Mouse (Mus musculus) c-Kit-positive CD71-positive TER-119-negative erythroid progenitor cells, embryonic 14.5 days (primary cell): ENCODE measurements at regions not wholly inside any gene's neighbourhood (a gene's known extent, or its start where the extent isn't known, plus 50 kb on each side); places are given as distances from the start of the nearest gene placed in this dataset.
"Not testable (repeated sequence)": the region's sequence is repeated elsewhere in the genome, so short reads cannot be mapped to it uniquely, and the experiment has no call there.

Source experiments
- DNase-seq: peaks from one replicate; pipeline ENCODE4 v3.0.0-alpha.2; 2013; ENCODE audit warnings: low read depth

- no peak for DNase-seq
These were observed 176.9 kb upstream of the Gap43 start for GRCm38 (mm10) chr16:42517321-42517720.

GRCm38 (mm10) chr16:42515929-42516328 lies 175.5 kb upstream of the Gap43 start:
- DNase-seq = no peak

- DNase-seq = no peak
These were observed 164.7 kb upstream of the Gap43 start for GRCm38 (mm10) chr16:42505107-42505506.

- DNase-seq = no peak
These were observed 161.3 kb upstream of the Gap43 start for GRCm38 (mm10) chr16:42501713-42502112.

- not testable (repeated sequence) for DNase-seq
These were observed 160.7 kb upstream of the Gap43 start for GRCm38 (mm10) chr16:42501109-42501508.

GRCm38 (mm10) chr16:42499514-42499913 lies 159.1 kb upstream of the Gap43 start:
- no peak for DNase-seq

- no peak for DNase-seq
These were observed 157.9 kb upstream of the Gap43 start for GRCm38 (mm10) chr16:42498368-42498767.

- DNase-seq = no peak
These were observed 153.1 kb upstream of the Gap43 start for GRCm38 (mm10) chr16:42493596-42493995.

GRCm38 (mm10) chr16:42488745-42489144 lies 148.3 kb upstream of the Gap43 start:
- DNase-seq = no peak

GRCm38 (mm10) chr16:42479978-42480377 lies 139.5 kb upstream of the Gap43 start:
- DNase-seq = no peak

- DNase-seq = no peak
These were observed 126.5 kb upstream of the Gap43 start for GRCm38 (mm10) chr16:42466976-42467375.

- DNase-seq = no peak
These were observed 116.0 kb upstream of the Gap43 start for GRCm38 (mm10) chr16:42456335-42456984.

- no peak for DNase-seq
These were observed 112.9 kb upstream of the Gap43 start for GRCm38 (mm10) chr16:42453338-42453737.

GRCm38 (mm10) chr16:42449840-42450444 lies 109.5 kb upstream of the Gap43 start:
- DNase-seq = no peak

GRCm38 (mm10) chr16:42444863-42445423 lies 104.5 kb upstream of the Gap43 start:
- no peak for DNase-seq

GRCm38 (mm10) chr16:42444408-42444862 lies 104.0 kb upstream of the Gap43 start:
- DNase-seq = no peak

GRCm38 (mm10) chr16:42440822-42441221 lies 100.4 kb upstream of the Gap43 start:
- no peak for DNase-seq

GRCm38 (mm10) chr16:42431529-42431928 lies 91.1 kb upstream of the Gap43 start:
- DNase-seq = no peak

- no peak for DNase-seq
These were observed 76.2 kb upstream of the Gap43 start for GRCm38 (mm10) chr16:42416673-42417072.

- peak; percentile 11 for DNase-seq
These were observed 71.6 kb upstream of the Gap43 start for GRCm38 (mm10) chr16:42412031-42412430.

- DNase-seq = no peak
These were observed 56.1 kb upstream of the Gap43 start for GRCm38 (mm10) chr16:42396596-42396995.
